Mouse (Mus musculus): ENCODE measurements around the gene Mettl2.
A peak's percentile ranks its signal among the peaks of the same experiment; 100 is the strongest.

The Mettl2 gene

DNA sequence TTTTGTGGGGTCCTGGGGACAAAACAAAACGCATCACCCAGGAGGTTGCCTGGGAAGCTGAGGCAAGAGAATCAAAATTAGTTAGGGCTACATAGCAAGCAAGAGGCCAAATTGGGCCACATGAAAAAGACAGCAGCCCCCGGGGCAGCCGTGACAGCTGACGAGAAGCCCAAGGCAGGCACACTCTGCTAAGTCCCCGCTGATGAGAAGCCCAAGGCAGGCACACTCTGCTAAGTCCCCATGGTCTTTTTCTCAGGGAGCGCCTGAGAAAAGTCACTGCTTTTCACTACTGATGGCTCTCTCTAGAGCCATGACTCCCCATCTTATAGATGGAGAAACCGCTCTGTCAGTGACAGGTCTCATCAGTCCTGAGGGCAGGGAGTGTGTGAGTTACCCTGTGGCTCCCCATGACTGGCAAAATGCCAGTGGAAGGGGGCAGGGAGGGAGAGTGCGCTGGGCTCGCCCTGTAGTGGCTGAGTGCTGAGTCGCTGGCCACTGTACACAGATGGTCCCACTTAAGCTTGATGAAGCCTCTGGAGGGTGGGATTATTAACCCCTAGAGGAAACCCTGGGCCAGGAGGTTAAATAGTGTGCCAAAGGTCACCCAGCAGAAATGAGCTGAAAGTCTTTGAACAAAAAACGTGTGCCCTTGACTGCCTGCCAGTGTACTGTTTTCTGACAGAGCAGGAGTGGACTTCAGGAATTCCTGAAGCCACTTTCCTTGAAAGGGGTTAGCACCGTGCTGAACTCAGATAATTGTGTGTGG is 27.0 kb downstream of the Mettl2 start:
- peak; percentile 87 for DNase-seq (ENCODE audit: low spot score)

DNA sequence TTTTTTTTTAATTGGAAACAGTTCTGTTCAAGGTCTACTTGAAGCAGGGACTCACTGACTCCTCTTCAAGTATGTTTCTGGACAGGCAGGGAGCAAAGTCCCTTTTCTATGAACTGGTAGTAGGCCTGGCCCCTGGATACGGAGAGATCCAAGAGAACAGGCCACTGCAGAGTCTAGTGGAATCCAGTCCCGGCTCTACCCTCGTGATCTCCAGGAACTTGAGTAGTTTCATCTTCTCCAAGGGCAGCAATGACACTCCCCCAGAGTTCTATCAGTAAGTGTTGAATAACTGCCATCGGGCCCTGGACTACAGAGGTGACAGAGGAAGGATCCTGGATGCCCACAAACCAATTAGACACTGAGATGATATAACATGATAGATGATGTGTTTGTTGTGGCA is 29.7 kb downstream of the Mettl2 start:
- peak; percentile 13 for DNase-seq (ENCODE audit: low spot score)

DNA sequence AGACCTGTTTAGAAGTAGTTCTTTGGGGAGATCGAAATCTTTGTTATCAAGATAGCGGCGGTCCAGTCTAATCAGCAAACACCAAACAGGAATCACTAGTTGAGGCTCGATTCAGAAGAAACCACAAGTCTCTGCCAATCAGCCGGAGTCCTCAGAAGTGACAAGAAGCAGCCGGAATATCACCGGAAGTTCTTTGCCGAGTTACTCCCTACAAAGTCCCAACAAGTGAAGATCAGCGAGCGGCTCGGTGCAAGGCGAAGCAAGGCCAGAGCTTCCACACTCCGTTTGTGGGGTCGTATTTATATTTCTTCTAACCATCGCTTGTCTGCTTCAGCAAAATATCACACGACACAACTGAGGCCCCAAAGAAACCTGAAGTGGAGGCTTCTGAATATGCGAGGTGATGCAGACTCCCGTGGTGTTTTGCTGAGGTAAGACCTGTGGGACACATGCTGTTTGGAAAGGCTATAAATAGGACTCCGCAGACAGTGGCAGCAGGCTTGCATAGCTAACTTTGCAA is 30.6 kb downstream of the Mettl2 start:
- DNase-seq (ENCODE audit: low spot score), result no peak

DNA sequence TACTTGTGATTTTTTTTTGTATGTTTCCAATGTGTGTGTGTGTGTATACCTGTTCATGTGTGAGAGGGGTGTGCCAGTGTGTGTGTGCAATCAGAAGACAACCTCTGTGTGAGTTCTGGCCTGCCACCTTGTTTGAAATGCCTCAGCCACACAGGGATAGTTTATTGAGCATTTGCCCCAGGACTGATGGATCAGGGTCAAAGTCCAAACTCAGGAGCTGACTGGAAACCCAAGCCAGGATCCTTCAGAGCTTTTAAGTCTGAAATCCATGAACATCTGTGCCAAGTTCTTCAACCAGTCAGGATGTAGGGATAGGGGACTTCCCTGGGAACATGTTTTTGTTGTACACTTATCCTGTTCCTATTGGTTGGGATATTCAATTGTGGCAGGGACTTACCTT is 31.8 kb downstream of the Mettl2 start:
- no peak for DNase-seq (ENCODE audit: low spot score)

DNA sequence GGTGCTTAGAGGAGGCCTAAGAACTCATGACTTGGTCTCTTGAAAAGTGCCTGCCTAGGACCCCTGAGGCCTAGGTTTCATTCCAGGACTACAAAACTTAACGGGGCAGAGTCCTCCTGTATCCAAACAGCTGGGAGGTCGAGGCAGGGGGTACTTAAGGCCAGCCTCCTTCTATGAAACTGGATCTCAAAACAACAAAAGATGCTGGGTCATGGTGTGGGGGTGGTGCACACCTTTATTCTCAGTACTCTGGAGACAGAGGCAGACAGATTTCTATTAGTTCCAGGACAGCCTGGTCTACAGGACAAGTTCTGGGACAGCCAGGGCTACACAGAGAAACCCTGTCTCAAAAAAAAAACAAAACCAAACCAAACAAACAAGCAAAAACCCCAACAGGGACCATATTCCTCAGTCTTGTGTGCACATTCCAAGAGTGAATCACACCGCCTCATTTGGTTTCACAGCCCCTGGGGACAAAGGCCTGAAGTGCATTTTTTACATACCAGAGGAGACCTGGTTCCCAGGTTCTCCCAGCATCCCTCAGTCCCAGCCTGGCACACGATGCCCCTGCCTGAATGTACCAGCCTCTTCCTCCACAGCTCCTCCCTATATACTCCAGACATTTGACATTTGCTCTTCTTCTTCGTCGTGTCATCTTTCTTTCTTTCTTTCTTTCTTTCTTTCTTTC is 33.6 kb downstream of the Mettl2 start:
- no peak for DNase-seq (ENCODE audit: low spot score)

DNA sequence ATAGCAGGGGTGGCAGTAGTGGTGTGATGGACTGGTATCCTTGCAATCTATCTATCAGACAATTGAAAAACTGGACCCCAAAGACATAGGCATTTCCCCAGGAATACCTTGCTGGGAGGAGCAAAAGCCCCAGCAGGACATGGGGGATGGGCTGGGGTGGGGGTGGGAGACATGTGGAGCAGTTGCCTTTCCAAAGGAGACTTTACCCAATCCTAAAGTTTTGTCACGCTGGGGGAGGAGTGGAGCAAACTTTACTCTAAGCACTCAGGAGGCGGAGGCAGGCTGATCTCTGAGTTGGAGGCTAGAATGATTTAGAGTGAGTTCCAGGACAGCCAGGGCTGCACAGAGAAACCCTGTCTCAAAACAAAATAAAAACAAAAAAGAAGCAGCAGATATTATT is 35.2 kb downstream of the Mettl2 start:
- DNase-seq (ENCODE audit: low spot score), result no peak

DNA sequence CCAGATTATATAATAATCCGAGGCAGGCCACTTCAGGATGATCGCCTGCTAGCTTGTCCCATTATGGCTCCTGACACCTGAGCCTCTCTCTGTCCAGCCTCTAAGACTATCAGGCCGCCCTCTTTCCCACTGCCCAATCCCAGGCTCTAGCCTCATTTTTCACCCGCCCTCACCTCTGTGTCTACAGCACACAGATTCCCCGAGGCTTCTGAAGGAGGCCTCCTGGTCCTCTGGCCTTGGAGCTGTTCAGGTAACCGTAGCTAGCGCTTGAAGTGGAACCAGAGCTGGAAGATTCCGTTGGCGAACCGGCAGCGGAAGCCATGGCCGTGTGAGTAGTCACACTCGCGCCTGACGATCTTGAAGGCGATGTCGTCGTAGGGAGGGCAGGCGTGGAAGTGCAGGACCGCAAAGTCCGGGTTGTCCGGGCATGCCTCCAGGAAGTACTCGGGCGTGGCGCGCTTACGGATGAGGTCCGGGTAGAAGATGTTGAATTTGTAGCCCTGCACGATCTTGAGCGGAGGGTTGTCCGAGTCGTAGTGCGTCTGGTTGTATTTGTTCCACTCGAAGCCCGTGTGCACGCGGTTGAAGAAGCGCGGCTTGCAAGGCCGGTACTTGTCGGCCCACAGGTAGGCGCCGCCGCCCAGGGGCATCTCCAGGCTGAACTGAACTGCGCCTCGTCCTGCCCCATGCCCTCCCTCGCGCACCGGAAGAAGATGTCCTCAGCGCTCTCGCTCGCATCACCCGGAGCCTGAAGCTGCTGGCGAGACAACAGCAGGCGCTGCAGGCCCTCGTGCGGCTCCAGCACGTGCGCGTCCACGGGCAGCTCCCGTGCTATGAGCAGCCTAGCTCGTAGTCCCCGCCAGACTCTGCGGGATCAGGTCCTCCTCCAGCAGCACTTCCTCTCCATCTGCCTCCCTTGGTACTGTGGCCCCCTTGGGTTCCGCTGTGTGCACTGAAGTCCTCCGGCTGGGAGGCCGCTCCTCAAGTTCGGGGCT is 38.6 kb downstream of the Mettl2 start:
- DNase-seq (ENCODE audit: low spot score), result no peak

DNA sequence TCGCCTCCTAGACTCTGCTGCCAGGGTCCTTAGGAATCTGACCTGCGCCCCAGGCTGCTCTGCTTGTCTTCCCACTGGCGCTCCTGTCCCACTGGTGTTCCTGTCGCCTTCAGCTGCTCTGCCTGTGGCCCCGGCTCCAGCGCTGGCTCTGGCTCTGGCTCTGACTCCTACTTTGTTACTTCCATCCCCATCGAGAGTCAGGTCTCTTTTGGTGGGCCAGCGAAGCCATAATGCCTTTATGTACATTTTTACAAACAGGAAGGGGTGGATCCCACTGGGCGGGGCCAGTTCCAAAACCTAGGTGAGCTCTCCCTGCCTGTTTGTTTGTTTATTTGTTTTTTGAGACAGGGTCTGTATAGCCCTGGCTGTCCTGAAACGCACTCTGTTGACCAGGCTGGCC is 40.6 kb downstream of the Mettl2 start:
- no peak for DNase-seq (ENCODE audit: low spot score)

DNA sequence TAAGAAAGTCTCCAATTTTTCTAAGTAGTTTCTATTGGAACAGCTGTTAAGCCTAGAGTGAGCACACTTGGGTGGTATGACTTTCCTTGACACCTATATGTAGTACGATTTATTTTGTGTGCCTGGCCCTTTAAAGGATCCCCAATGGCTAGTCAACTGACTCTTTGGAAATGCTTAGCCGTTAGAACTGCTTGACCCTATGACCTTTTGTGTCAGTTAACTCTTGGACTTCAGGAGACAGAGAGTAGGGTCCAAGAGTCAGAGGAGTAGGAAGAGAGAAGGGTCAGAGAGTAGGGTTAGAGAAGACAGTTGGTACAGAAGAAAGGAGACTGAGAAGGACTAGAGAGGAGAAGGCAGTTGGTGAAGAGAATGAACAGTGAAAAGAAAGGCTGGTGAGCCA is 52.3 kb downstream of the Mettl2 start, which contains the start of gene Tlk2:
Tlk2 (plus strand) TSS at position 292 of the 400 bp plus-strand sequence.
- peak; percentile 17 for DNase-seq (ENCODE audit: low spot score)

DNA sequence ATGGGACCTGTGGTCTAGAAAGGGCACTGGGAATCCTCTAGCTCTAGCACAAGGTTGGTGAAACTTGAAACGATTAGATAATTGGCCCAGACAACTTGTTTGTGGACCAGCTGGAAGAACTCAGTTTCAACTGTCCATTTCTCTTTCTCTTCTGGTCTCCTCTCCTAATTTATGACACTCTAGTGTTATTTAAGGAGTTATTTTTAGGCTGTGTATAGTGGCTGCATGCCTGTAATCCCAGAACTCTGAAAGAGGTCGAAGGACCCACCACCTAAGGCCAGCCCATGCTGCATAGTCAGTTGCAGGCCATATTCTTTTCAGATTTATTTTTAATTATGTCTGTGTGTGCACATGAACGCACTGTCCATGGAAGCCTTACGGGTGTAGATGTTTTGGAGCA is 53.3 kb downstream of the Mettl2 start:
- no peak for DNase-seq (ENCODE audit: low spot score)

DNA sequence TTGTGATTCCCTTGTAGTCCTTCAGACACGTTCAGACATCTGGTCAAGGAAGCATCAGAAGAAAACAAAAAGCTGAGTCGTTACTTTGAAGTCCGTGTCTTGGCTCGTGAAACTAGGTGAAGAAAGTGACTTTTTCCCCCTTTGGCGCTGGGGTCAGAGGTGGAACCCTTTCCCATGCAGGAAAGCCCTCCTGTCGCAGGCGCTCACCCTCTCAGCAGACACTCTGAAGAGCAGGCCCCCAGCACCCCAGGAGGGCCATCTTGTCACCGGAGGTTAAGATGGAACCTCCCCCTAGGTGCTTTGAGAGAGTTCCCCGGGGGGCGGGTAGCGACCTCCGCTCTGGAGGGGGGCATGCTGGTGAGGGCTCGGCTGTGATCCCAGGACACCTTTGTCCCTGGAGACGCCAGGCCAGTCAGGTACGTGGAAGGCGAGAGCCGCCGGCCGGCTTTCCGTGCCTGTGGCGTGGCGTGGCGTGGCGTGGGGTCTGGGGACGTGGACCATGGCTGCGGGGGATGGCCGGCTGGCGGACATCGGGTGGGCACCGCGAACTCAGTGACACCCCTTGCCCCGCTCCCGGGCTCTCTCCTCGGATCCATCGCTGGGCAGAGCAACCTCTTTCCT is 54.4 kb downstream of the Mettl2 start:
- DNase-seq (ENCODE audit: low spot score), result peak; percentile 54

DNA sequence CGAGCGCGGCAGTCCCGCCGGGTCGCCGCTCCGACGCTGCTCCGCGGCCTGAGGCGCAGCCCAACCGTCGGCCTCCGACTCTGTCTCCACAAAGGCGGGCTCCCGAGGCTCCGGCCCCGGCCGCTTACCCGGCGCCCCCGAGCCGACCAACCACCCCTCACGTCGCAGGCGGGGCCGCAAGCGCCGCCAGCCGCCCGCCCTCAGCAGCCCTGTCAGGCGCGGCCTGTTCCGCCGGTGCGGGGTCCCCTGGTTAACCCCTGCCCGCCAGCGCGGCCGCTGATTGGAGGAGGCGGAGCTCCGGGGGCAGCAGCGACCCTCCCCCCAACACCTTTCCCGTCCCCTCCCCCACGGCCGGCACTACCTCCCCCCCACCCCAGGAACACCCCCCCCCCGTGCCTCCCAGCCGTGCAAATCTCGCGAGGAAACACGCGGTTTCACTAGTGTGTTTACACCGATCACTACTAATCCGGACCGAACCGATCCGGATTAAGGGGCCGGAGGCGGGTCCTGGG is 55.0 kb downstream of the Mettl2 start:
- DNase-seq (ENCODE audit: low spot score), result peak; percentile 94

DNA sequence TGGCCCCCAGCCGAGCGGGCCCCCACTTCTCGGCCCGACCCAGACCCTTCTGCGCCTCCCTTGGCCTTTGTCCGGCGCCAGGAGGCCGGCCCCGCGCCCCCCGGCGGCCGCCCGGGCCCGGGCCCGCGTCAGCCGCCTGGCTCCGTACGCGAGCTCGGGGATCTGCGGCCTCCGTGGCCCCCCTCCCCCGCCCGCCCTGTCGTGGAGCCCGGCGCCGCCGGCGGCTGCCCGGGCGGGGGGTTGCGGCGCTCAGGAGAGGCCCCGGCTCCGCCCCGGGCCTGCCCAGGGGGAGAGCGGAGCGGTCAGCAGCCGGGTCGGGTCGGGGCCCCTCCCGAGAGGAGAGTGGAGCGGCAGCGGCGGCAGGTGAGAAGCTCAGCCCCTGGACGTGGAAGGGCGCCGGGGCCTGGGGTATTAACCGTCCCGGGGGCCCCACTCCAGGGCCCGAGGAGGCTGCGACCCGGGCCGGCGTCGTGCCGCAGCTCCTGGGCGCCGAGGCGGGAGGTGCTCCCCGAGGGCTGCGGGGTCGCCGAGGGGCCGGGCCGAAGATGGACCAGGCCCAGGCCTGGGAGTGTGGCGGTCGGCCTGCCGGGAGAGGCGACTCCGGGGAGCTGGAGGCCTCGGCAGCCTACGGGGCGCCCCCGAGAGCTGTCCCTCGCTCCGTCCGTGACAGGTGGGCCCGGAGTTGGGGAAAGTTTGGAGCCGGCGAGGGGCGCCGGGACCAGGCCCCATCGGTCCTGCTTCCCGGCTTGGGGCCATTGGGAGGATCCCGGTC is 55.6 kb downstream of the Mettl2 start:
- DNase-seq (ENCODE audit: low spot score), result peak; percentile 44

DNA sequence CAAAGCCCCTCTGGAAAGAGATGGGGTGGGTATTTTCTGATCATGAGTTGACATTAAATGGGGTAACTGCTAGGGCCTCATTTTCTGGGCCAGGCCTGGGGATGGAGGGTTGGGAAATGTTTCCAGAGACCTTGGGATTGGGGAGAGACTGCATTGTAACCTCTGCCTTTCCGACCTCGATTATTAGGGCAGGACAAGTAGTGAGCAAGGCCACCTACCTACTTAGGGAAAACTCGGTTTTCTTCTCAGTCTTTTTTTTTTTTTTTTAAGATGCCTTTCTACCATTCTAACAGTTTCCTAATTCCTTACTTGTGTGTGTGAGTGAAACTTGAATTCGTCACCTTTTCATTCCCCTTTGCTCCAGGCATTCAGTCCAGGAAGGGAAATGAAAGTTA is 56.2 kb downstream of the Mettl2 start:
- no peak for DNase-seq (ENCODE audit: low spot score)

DNA sequence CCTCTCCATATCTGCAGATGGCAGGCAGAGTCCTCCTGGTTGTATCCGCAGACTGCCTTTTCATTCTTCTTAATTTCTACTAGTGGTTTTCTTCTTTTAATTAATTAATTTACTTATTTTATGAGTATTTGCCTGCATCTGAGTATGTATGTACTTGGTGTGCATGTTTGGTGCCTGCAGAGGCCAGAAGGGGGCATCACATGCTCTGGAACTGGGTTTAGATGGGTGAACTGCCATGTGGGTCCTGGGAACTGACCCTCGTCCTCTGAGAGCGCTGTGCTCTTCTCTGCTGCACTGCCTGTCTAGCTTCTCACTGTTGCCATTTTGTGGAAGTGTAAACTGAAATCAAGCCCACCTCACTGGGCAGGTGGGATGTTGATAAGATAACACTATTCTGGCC is 58.5 kb downstream of the Mettl2 start:
- DNase-seq (ENCODE audit: low spot score), result peak; percentile 10
